Mouse (Mus musculus) MEL-GATA-1-ER (cell line): Measurements from ENCODE around the gene Cobll1.
A peak's percentile ranks its signal among the peaks of the same experiment; 100 is the strongest.

Source experiments
- DNase-seq: peaks from one replicate; pipeline ENCODE4 v3.0.0-alpha.2; 2012; ENCODE audit warnings: low read depth; ENCODE audit errors: extremely low read depth

The Cobll1 gene

GRCm38 (mm10) chr2:65157325-65157724 is 81.9 kb downstream of the Cobll1 start:
- DNase-seq = no peak

- DNase-seq = no peak
These were observed 90.3 kb downstream of the Cobll1 start for GRCm38 (mm10) chr2:65148928-65149327.

GRCm38 (mm10) chr2:65147431-65147830 is 91.8 kb downstream of the Cobll1 start:
- DNase-seq = no peak

GRCm38 (mm10) chr2:65145421-65146117 is 93.6 kb downstream of the Cobll1 start:
- no peak for DNase-seq

- no peak for DNase-seq
These were observed 98.0 kb downstream of the Cobll1 start for GRCm38 (mm10) chr2:65141093-65141661.

GRCm38 (mm10) chr2:65140330-65140922 is 98.8 kb downstream of the Cobll1 start:
- no peak for DNase-seq

GRCm38 (mm10) chr2:65139606-65140329 is 99.4 kb downstream of the Cobll1 start:
- DNase-seq = no peak

- DNase-seq = no peak
These were observed 100.2 kb downstream of the Cobll1 start for GRCm38 (mm10) chr2:65138992-65139391.

- DNase-seq = no peak
These were observed 112.9 kb downstream of the Cobll1 start for GRCm38 (mm10) chr2:65126141-65126783.

- no peak for DNase-seq
These were observed 115.5 kb downstream of the Cobll1 start for GRCm38 (mm10) chr2:65123702-65124101.

GRCm38 (mm10) chr2:65121435-65121834 is 117.8 kb downstream of the Cobll1 start:
- peak; percentile 5 for DNase-seq

GRCm38 (mm10) chr2:65121012-65121411 is 118.2 kb downstream of the Cobll1 start:
- DNase-seq = no peak

GRCm38 (mm10) chr2:65120112-65120511 is 119.1 kb downstream of the Cobll1 start:
- DNase-seq = no peak

GRCm38 (mm10) chr2:65119667-65120066 is 119.5 kb downstream of the Cobll1 start:
- no peak for DNase-seq

- DNase-seq = no peak
These were observed 120.1 kb downstream of the Cobll1 start for GRCm38 (mm10) chr2:65119076-65119475.

GRCm38 (mm10) chr2:65117859-65118258 is 121.3 kb downstream of the Cobll1 start:
- DNase-seq = no peak

- no peak for DNase-seq
These were observed 122.6 kb downstream of the Cobll1 start for GRCm38 (mm10) chr2:65116428-65117125.

GRCm38 (mm10) chr2:65113191-65113590 is 126.0 kb downstream of the Cobll1 start:
- DNase-seq = no peak

GRCm38 (mm10) chr2:65104569-65104968 is 134.6 kb downstream of the Cobll1 start:
- no peak for DNase-seq

- no peak for DNase-seq
These were observed 135.4 kb downstream of the Cobll1 start for GRCm38 (mm10) chr2:65103801-65104200.

- no peak for DNase-seq
These were observed 137.8 kb downstream of the Cobll1 start for GRCm38 (mm10) chr2:65101388-65101787.
